Mouse (Mus musculus): ENCODE measurements around the gene Bmf. TPM values are rescaled to one million over a fixed set of nuclear protein-coding genes. Genes with fewer than 3 reads are reported as not detected.

Gene Bmf
- polyA plus RNA-seq, 1 experiment from 2014 or later: 12.0 TPM

DNA sequence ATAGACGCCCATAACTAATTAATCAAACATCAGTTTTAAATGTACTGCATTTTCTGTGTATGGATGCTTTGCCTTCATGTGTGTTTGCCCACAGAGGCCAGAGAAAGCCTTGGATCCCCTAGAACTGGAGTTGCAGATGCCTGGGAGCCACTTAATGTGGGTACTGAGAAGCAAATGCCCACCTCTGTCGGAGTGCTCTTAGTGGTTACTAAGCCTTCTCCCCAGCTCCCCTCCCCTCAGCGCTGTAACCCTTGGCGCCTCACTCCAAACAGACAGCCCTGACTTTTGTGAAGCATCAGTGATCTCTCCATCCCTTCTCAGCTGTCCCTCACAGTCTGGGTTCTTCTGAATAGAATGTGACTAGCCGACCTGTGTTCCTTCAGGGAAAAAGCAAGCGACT lies 51.0 kb downstream of the Bmf start:
- no peak for TF ChIP-seq CTCF (IDR thresholded peaks at IDR 0.05)
- POLR2A ChIA-PET: no interaction called here
- ATAC-seq: no peak
- in situ Hi-C loops (cut with MboI; ENCODE audit: low pct_unique_long_range_greater_than_20kb): loop anchor here (25.0 kb wide), 2 partner anchors 239 to 389 kb away; partner anchors contain the start of genes Inafm2 and Plcb2
- DNase-seq (ENCODE audit: low read depth, low spot score): no peak
- CTCF ChIA-PET: no interaction called here
- H3K27me3 ChIP-seq: no peaks in the 10 kb centered on the region

DNA sequence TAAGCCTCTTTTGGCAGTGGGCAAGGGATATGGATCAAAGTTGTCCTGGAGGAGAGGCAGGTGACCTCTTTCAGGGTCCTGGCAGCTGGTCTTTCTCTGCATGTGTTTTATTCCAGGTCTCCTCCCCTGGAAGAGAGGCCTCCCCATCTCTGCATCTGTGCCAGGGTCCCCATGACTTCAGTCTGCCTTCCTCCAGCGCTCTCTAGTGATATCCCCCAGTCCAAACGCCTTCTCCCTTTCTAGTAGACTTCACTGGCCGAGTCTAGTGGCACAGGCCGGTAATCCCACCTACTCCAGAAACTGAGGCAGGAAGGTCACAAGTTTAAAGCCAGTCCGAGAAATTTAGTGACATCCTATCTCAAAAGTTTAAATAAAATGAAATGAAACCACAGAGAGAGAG lies 51.6 kb downstream of the Bmf start:
- in situ Hi-C loops (cut with MboI; ENCODE audit: low pct_unique_long_range_greater_than_20kb): loop anchor here (25.0 kb wide), 2 partner anchors 239 to 389 kb away; partner anchors contain the start of genes Inafm2 and Plcb2
- CTCF ChIA-PET: interaction anchor here (1.9 kb wide), 1 partner anchor 47 kb away, joined by 5 read pairs; no protein-coding TSS in a partner anchor
- TF ChIP-seq CTCF (IDR thresholded peaks at IDR 0.05): no peak

DNA sequence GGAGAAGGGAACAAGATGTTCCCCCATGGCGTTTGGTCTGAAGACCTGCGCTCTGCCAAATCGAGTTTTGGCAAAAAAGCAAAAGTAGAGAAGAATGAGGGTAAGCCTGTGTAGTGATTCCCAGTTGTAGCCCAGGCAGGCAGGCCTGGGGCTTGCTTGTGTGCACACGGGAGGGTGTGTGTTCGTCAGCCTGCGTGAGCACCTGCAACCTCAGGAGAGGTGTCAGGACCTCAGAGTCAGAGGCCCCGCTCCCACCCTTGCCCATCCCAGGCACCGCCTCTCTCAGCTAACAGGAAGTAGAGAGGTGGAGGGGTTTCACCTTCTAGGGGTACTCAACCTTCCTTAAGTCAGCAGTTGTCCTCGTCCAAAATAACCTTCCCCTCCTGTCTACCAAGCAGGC lies 54.5 kb downstream of the Bmf start:
- no peaks in the 10 kb centered on the region for H3K27me3 ChIP-seq
- ChIA-PET POLR2A (no interaction called here), CTCF (no interaction called here)
- no peak for ATAC-seq
- DNase-seq (ENCODE audit: low read depth, low spot score): no peak
- in situ Hi-C loops (cut with MboI; ENCODE audit: low pct_unique_long_range_greater_than_20kb): loop anchor here (25.0 kb wide), 2 partner anchors 242 to 392 kb away; partner anchors contain the start of genes Inafm2 and Plcb2
- no peak for TF ChIP-seq CTCF (IDR thresholded peaks at IDR 0.05)

More for the DNA sequence above, 51.6 kb downstream of the Bmf start:
- no peak for DNase-seq (ENCODE audit: low read depth, low spot score)
- no peak for ATAC-seq
- POLR2A ChIA-PET: no interaction called here
- H3K27me3 ChIP-seq: no peaks in the 10 kb centered on the region

DNA sequence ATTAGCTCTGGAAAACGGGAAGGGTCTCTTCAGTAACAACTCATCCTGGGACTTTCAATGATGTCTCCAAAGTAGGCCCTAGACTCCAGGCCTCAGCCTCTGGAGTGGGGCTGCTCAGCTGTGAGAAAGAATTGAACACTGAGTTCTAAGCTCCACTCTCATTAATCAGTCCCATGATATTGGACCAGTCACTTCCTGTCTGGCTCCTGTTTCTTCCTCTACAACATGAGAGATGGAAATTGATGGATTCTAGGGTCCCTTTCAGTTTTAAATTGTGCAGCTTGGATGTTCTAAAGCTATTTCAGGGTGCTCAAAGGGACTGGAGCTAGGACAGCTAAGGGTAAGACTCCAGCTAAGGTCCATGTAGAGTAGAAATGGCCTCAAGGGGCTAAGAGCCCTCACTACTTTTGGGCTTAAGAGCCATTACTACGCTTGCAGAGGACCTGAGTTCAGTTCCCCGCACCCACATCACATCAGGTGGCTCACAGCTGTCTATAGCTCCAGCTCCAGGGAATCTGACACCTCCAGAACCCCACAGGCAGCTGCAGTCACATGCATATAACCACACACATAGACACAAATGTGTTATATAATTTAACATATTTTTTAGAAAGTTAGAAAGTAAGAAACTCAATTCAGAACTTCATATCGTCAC lies 57.6 kb downstream of the Bmf start:
- POLR2A ChIA-PET: interaction anchor here (0.6 to 1.5 kb wide), 3 partner anchors 19 to 238 kb away, joined by 4 to 7 read pairs (median 4); no protein-coding TSS in a partner anchor
- H3K27me3 ChIP-seq: no peaks in the 10 kb centered on the region
- no peak for DNase-seq (ENCODE audit: low read depth, low spot score)
- TF ChIP-seq CTCF (IDR thresholded peaks at IDR 0.05): no peak
- no peak for ATAC-seq
- in situ Hi-C loops (cut with MboI; ENCODE audit: low pct_unique_long_range_greater_than_20kb): loop anchor here (25.0 kb wide), 2 partner anchors 245 to 395 kb away; partner anchors contain the start of genes Inafm2 and Plcb2
- CTCF ChIA-PET: interaction anchor here (0.9 to 1.8 kb wide), 3 partner anchors 14 to 54 kb away, joined by 3 to 8 read pairs (median 3); no protein-coding TSS in a partner anchor

DNA sequence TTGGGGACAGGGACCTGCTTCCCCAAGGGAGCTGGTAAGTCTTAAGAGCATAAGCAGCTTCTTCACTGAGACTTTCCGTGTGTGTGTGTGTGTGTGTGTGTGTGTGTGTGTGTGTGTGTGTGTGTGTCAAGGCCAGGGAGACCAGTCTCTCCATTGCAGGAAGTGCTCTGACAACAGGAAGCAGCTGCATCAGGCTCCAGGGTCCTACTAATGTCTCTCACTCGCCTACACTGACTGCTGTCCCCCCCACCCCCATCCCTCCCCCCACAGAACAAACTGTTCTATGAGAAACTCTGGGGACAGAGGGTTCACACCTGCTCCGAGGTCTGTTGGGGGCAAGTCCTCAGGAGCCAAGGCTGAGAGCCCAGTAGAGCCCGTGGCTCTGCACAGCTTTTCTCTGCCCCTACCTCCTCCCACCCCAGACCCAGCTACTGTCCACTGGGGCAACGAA lies 58.2 kb downstream of the Bmf start:
- ChIA-PET CTCF (interaction anchor here (0.9 to 1.8 kb wide), 3 partner anchors 14 to 55 kb away, joined by 3 to 8 read pairs (median 3); no protein-coding TSS in a partner anchor), POLR2A (interaction anchor here (0.6 to 1.5 kb wide), 4 partner anchors 20 to 108 kb away, joined by 3 to 6 read pairs (median 4); no protein-coding TSS in a partner anchor)
- no peak for TF ChIP-seq CTCF (IDR thresholded peaks at IDR 0.05)
- in situ Hi-C loops (cut with MboI; ENCODE audit: low pct_unique_long_range_greater_than_20kb): loop anchor here (25.0 kb wide), 2 partner anchors 246 to 396 kb away; partner anchors contain the start of genes Inafm2 and Plcb2
- ATAC-seq: no peak
- DNase-seq (ENCODE audit: low read depth, low spot score): no peak
- H3K27me3 ChIP-seq: no peaks in the 10 kb centered on the region

DNA sequence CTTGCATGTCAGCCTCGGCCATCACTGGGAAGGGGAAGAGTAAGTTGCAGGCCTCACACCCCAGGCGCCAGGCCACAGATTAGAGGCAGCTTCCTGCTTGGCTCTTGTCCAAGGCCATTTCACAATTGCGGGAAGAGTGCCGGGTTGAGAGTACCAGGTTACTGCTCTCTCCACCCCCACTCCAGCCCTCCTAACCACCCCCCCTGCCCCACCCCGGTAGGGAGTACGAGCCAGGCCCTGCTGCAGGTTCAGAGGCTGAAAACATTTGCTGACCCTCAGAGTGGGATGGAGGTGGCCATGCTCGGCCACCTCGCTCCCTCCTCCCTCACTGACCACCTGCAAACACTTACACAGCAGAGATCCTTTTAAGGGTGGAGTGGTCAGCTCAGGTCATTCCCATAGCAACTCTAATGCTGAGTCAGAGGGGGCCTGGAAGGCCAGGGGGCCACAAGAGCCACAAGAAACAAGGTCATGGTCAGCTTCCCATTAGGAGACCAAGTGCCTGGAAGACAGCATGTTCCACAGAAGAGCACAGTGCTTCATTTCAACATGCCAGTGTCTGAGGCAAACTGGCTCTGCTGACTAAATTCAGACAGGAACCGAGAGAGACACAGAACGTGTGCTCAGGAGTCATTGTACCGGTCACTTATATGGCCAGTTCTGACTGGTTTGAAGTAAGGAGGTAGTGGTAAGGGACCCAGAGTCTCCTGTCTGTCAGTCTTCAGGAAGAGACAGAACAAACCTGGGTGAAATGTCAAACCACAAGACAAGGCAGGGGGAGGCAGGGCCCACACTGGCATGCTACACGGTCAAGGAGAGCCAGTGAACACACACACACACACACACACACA lies 59.0 kb downstream of the Bmf start:
- DNase-seq (ENCODE audit: low read depth, low spot score): peak; percentile 75
- no peak for TF ChIP-seq CTCF (IDR thresholded peaks at IDR 0.05)
- in situ Hi-C loops (cut with MboI; ENCODE audit: low pct_unique_long_range_greater_than_20kb): loop anchor here (25.0 kb wide), 2 partner anchors 247 to 397 kb away; partner anchors contain the start of genes Inafm2 and Plcb2
- POLR2A ChIA-PET: interaction anchor here (0.6 to 1.3 kb wide), 7 partner anchors 11 to 121 kb away, joined by 3 to 6 read pairs (median 3); no protein-coding TSS in a partner anchor
- peak; percentile 54 for ATAC-seq
- no peaks in the 10 kb centered on the region for H3K27me3 ChIP-seq
- CTCF ChIA-PET: interaction anchor here (1.8 to 3.2 kb wide), 2 partner anchors 43 to 114 kb away, joined by 8 to 17 read pairs; no protein-coding TSS in a partner anchor

DNA sequence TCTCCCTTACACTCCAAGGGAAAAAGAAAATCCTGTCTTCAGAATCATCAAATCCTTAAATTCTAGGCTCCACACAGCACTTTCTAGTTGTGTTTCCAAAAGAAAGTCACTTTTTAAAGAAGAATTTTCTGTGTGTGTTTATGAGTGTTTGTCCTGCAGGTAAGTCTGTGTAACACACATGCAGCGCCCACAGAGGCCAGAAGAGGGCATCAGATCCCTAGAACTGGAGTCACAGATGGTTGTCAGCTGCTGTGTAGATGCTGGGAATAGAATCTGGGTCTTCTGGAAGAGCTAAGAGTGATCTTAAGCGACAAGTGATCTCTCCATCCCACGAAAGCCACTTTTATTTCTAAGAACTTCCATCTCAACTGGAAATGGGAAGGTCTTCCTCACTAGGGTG lies 61.7 kb downstream of the Bmf start:
- TF ChIP-seq CTCF (IDR thresholded peaks at IDR 0.05): peak; percentile 68
- ChIA-PET CTCF (interaction anchor here (0.7 to 4.1 kb wide), 18 partner anchors 9 to 273 kb away, joined by 3 to 52 read pairs (median 6); partner anchors contain the start of gene Bmf), POLR2A (interaction anchor here (1.0 kb wide), 2 partner anchors 44 to 117 kb away, joined by 3 to 4 read pairs; no protein-coding TSS in a partner anchor)
- no peaks in the 10 kb centered on the region for H3K27me3 ChIP-seq
- ATAC-seq (no peak), DNase-seq (ENCODE audit: low read depth, low spot score) (no peak)
- in situ Hi-C loops (cut with MboI; ENCODE audit: low pct_unique_long_range_greater_than_20kb): loop anchor here (5.0 to 25.0 kb wide), 4 partner anchors 44 to 399 kb away; partner anchors contain the start of genes Inafm2 and Plcb2

DNA sequence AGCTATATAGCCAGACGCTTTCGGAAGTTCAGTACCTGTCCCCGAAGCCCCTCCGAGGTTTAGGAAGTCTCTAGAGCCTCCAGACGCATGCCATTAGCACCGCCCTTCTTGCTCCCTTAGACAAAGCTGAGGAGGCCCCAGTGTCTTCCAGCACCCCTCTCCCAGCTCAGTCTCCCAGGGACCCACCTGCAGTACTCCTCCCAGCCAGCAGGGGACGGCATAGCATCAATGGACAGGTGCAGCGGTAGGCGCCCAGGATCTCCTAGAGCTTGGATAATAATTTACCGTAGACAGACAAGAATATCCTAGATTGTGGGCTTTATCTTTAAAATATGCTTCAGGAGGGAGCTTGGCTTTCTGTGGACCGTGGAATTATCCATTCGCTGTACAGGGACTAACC lies 62.6 kb downstream of the Bmf start:
- CTCF ChIA-PET: interaction anchor here (0.7 to 4.1 kb wide), 30 partner anchors 9 to 274 kb away, joined by 3 to 52 read pairs (median 4); partner anchors contain the start of gene Bmf
- in situ Hi-C loops (cut with MboI; ENCODE audit: low pct_unique_long_range_greater_than_20kb): loop anchor here (5.0 to 25.0 kb wide), 4 partner anchors 45 to 400 kb away; partner anchors contain the start of genes Inafm2 and Plcb2

DNA sequence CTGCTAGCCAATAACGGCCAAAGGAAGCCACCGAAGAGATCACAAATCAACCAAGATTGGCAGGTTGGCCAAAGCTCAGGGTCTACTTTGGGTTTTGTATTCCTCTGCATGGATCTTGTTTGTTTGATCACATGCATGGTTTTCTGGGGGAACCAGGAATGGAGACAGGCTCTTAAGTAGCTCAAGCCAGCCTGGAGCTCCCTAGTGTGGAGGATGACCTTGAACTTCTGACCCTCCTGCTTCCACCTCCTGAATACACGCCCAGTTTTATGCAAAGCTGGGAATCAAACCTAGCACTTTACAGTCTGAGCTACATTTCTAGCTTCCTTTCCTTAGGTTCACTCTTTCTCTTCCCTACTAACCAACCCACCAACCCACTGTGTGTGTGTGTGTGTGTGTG lies 64.1 kb downstream of the Bmf start:
- CTCF ChIA-PET: interaction anchor here (1.3 to 4.1 kb wide), 3 partner anchors 15 to 125 kb away, joined by 3 to 52 read pairs (median 39); no protein-coding TSS in a partner anchor
- TF ChIP-seq CTCF (IDR thresholded peaks at IDR 0.05): no peak
- no peaks in the 10 kb centered on the region for H3K27me3 ChIP-seq
- in situ Hi-C loops (cut with MboI; ENCODE audit: low pct_unique_long_range_greater_than_20kb): loop anchor here (5.0 to 25.0 kb wide), 4 partner anchors 47 to 402 kb away; partner anchors contain the start of genes Inafm2 and Plcb2
- POLR2A ChIA-PET: interaction anchor here (0.6 to 1.8 kb wide), 2 partner anchors 50 to 138 kb away, joined by 3 to 4 read pairs; no protein-coding TSS in a partner anchor
- DNase-seq (ENCODE audit: low read depth, low spot score) (no peak), ATAC-seq (no peak)

More for the DNA sequence above, 62.6 kb downstream of the Bmf start:
- TF ChIP-seq CTCF (IDR thresholded peaks at IDR 0.05): peak; percentile 98
- ATAC-seq: no peak
- no peak for DNase-seq (ENCODE audit: low read depth, low spot score)
- POLR2A ChIA-PET: interaction anchor here (1.1 to 1.8 kb wide), 2 partner anchors 136 to 151 kb away, joined by 3 to 4 read pairs; no protein-coding TSS in a partner anchor
- H3K27me3 ChIP-seq: no peaks in the 10 kb centered on the region
